8 mouse cellular contexts compared by ENCODE assay signal in genomic region chr3:36835525-36836203, GRCm38 (mm10). TPM values are rescaled to one million over a fixed set of nuclear protein-coding genes. Genes with fewer than 3 reads are reported as not detected.
DNase-seq lines count a peak whose midpoint lies in the region; ATAC-seq and TF ChIP-seq lines count a peak whose summit lies in the region.

No protein-coding gene starts in this region.

- peak; percentile 13 for DNase-seq in gastrocnemius, postnatal 14 days
- no peak for DNase-seq in gastrocnemius, adult 18-20 months (ENCODE audit: low spot score)
- DNase-seq in WW6 (ENCODE audit: low read depth, low spot score): peak; percentile 7
- peak; percentile 59 for DNase-seq in limb, embryonic 14.5 days (ENCODE audit: low spot score)
- peak; percentile 10 for DNase-seq in telencephalon, adult 2 months (ENCODE audit: low read depth, low spot score)
- no peak for DNase-seq in ovary, postnatal 36 days (ENCODE audit: low spot score)

- H3K27me3 ChIP-seq in intestine, embryonic 16.5 days (replicated peaks; ENCODE audit: control insufficient read depth, insufficient read depth, low read length): no peaks in the 10 kb centered on the region
- H3K27me3 ChIP-seq in limb, embryonic 14.5 days (ENCODE audit: control insufficient read depth, insufficient read depth, low read length): no peaks in the 10 kb centered on the region

- no peak overlapping the region for H3K4me3 ChIP-seq in embryonic fibroblast, embryonic 13.5 days (ENCODE audit: insufficient read depth, low read length)
- H3K4me3 ChIP-seq in intestine, embryonic 16.5 days (ENCODE audit: low read length): no peak overlapping the region
- H3K4me3 ChIP-seq in limb, embryonic 14.5 days (replicated peaks; ENCODE audit: low read length): peak overlapping the region; percentile 7; the same call in 1 of the 2 replicates

- peak; percentile 26; the same call in 1 of the 2 replicates for TF ChIP-seq CTCF in embryonic fibroblast, embryonic 13.5 days (IDR thresholded peaks at IDR 0.05; ENCODE audit: borderline replicate concordance, insufficient read depth, low read length)

- H3K4me1 ChIP-seq in embryonic fibroblast, embryonic 13.5 days (ENCODE audit: control insufficient read depth, insufficient read depth, low read length): no peaks in the 10 kb centered on the region
- H3K4me1 ChIP-seq in intestine, embryonic 16.5 days (ENCODE audit: control insufficient read depth, insufficient read depth, low read length): no peaks in the 10 kb centered on the region; the same call in 1 of the 2 replicates
- H3K4me1 ChIP-seq in limb, embryonic 14.5 days (ENCODE audit: control insufficient read depth, insufficient read depth, low read length): no peaks in the 10 kb centered on the region

- ATAC-seq in intestine, embryonic 16.5 days: 0 out of 2 replicates have a peak, but pooled peaks have one; percentile 27
- peak; percentile 57 for ATAC-seq in limb, embryonic 14.5 days (ENCODE audit: low FRiP score, low read depth)

- no peak overlapping the region for H3K9ac ChIP-seq in intestine, embryonic 16.5 days (ENCODE audit: low read depth, low read length)
- no peak overlapping the region for H3K9ac ChIP-seq in limb, embryonic 14.5 days (ENCODE audit: low read depth, low read length, severe bottlenecking)

- H3K27ac ChIP-seq in embryonic fibroblast, embryonic 13.5 days (ENCODE audit: insufficient read depth, low read length): no peak overlapping the region
- H3K27ac ChIP-seq in intestine, embryonic 16.5 days (ENCODE audit: low read length): no peak overlapping the region
- no peak overlapping the region for H3K27ac ChIP-seq in limb, embryonic 14.5 days (replicated peaks; ENCODE audit: low read depth, low read length)

- WGBS in intestine, embryonic 16.5 days: 37% methylated on average over 18 of the region's 18 CpGs
- 22% methylated on average over 18 of the region's 18 CpGs for WGBS in limb, embryonic 14.5 days

- no peak for TF ChIP-seq POLR2A in embryonic fibroblast, embryonic 13.5 days (IDR thresholded peaks at IDR 0.05; ENCODE audit: low read depth, low read length)
- TF ChIP-seq POLR2A in limb, embryonic 14.5 days (IDR thresholded peaks at IDR 0.05; ENCODE audit: borderline replicate concordance, extremely low read depth, insufficient read depth, insufficient read length): no peak

- intact Hi-C loops in gastrocnemius, postnatal 14 days (cut with DNase I; ENCODE audit: low total_unique reads): no loop called here

- no peaks in the 10 kb centered on the region for H3K9me3 ChIP-seq in intestine, embryonic 16.5 days (ENCODE audit: control insufficient read depth, low read length)
- no peaks in the 10 kb centered on the region for H3K9me3 ChIP-seq in limb, embryonic 14.5 days (ENCODE audit: control insufficient read depth, low read length)

- H3K36me3 ChIP-seq in intestine, embryonic 16.5 days (ENCODE audit: control insufficient read depth, insufficient read depth, low read length): no peaks in the 10 kb centered on the region
- H3K36me3 ChIP-seq in limb, embryonic 14.5 days (ENCODE audit: control insufficient read depth, insufficient read depth, low read length): no peaks in the 10 kb centered on the region

- H3K4me2 ChIP-seq in intestine, embryonic 16.5 days (ENCODE audit: low read depth, low read length): no peak overlapping the region
- peak overlapping the region; percentile 35 for H3K4me2 ChIP-seq in limb, embryonic 14.5 days (replicated peaks; ENCODE audit: low read depth, low read length, severe bottlenecking)

RNA-seq across cellular contexts. Expression of gene 4932438A13Rik, which starts 27.2 kb away (rescaled TPM):
- 10 to 100 TPM; 21.8 to 22.6 TPM for total RNA-seq in gastrocnemius, postnatal 14 days (2021)
- 10 to 100 TPM; 28.1 to 31.2 TPM for total RNA-seq in gastrocnemius, adult 18-20 months (2021)
- polyA plus RNA-seq in embryonic fibroblast, embryonic 13.5 days (2011; ENCODE audit: insufficient read length, low read depth, missing spikeins): 34.1 and 43.9 TPM in 2 replicates
- 34.3 and 37.1 TPM in 2 replicates for polyA plus RNA-seq in intestine, embryonic 16.5 days (2015; fragmentation: Nextera tagmentation; extraction: Ambion mirVana)
- polyA plus RNA-seq in limb, embryonic 14.5 days (2012; rRNA removed): 28.1 and 28.3 TPM in 2 replicates
- polyA plus RNA-seq in limb, embryonic 14.5 days (2014; fragmentation: Nextera tagmentation; extraction: Ambion mirVana): 68.1 and 68.4 TPM in 2 replicates

Comparison
In these comparisons a context has a peak if more than half of its experiments do, and no peak if none do; other contexts are left out.
1. DNase-seq: peak in gastrocnemius, postnatal 14 days (single experiment), WW6 (single experiment), limb, embryonic 14.5 days (single experiment) and telencephalon, adult 2 months (single experiment); none in gastrocnemius, adult 18-20 months (single experiment) and ovary, postnatal 36 days (single experiment).